Mouse (Mus musculus): ENCODE data around the gene Izumo4. TPM values are rescaled to one million over a fixed set of nuclear protein-coding genes. Genes with fewer than 3 reads are reported as not detected.

Gene Izumo4
- polyA plus RNA-seq, 1 experiment: 1.2 TPM

GRCm38 (mm10) chr10:80694159-80694938 lies 7.6 kb upstream of the Izumo4 start:
- Histone ChIP-seq H3K4me3 (replicated peaks) (no peak overlapping the region), H3K27me3 (ENCODE audit: control insufficient read depth) (no peaks in the 10 kb centered on the region), H3K9me3 (ENCODE audit: control insufficient read depth, low read length) (no peaks in the 10 kb centered on the region), H3K36me3 (ENCODE audit: control insufficient read depth) (peaks cover 92% of the 10 kb centered on the region), H3K4me1 (ENCODE audit: control insufficient read depth) (peaks cover 94% of the 10 kb centered on the region)
- TF ChIP-seq TAL1 (IDR thresholded peaks at IDR 0.05; ENCODE audit: low read length) (no peak), GATA1 (IDR thresholded peaks at IDR 0.05; ENCODE audit: low read length) (no peak)

GRCm38 (mm10) chr10:80695186-80695585 lies 6.8 kb upstream of the Izumo4 start:
- Histone ChIP-seq H3K36me3 (ENCODE audit: control insufficient read depth) (peaks cover 90% of the 10 kb centered on the region), H3K9me3 (ENCODE audit: control insufficient read depth, low read length) (no peaks in the 10 kb centered on the region), H3K4me1 (ENCODE audit: control insufficient read depth) (peaks cover 98% of the 10 kb centered on the region), H3K27me3 (ENCODE audit: control insufficient read depth) (no peaks in the 10 kb centered on the region), H3K4me3 (replicated peaks) (no peak overlapping the region)
- TF ChIP-seq GATA1 (IDR thresholded peaks at IDR 0.05; ENCODE audit: low read length) (no peak), TAL1 (IDR thresholded peaks at IDR 0.05; ENCODE audit: low read length) (no peak)

- Histone ChIP-seq H3K4me1 (ENCODE audit: control insufficient read depth) (peaks cover 98% of the 10 kb centered on the region), H3K9me3 (ENCODE audit: control insufficient read depth, low read length) (no peaks in the 10 kb centered on the region), H3K4me3 (replicated peaks) (no peak overlapping the region), H3K36me3 (ENCODE audit: control insufficient read depth) (peaks cover 82% of the 10 kb centered on the region), H3K27me3 (ENCODE audit: control insufficient read depth) (no peaks in the 10 kb centered on the region)
- TF ChIP-seq GATA1 (IDR thresholded peaks at IDR 0.05; ENCODE audit: low read length) (no peak), TAL1 (IDR thresholded peaks at IDR 0.05; ENCODE audit: low read length) (no peak)
Observed at GRCm38 (mm10) chr10:80695801-80696501, 6.0 kb upstream of the Izumo4 start.

GRCm38 (mm10) chr10:80696502-80697392 lies 5.2 kb upstream of the Izumo4 start:
- H3K4me3 ChIP-seq (replicated peaks): peak overlapping the region; percentile 21
- H3K4me1 ChIP-seq (ENCODE audit: control insufficient read depth): peaks cover 99% of the 10 kb centered on the region
- TF ChIP-seq GATA1 (IDR thresholded peaks at IDR 0.05; ENCODE audit: low read length) (no peak), TAL1 (IDR thresholded peaks at IDR 0.05; ENCODE audit: low read length) (no peak)
- H3K27me3 ChIP-seq (ENCODE audit: control insufficient read depth): no peaks in the 10 kb centered on the region
- H3K9me3 ChIP-seq (ENCODE audit: control insufficient read depth, low read length): no peaks in the 10 kb centered on the region
- peaks cover 74% of the 10 kb centered on the region for H3K36me3 ChIP-seq (ENCODE audit: control insufficient read depth)

- Histone ChIP-seq H3K27me3 (ENCODE audit: control insufficient read depth) (no peaks in the 10 kb centered on the region), H3K9me3 (ENCODE audit: control insufficient read depth, low read length) (no peaks in the 10 kb centered on the region), H3K36me3 (ENCODE audit: control insufficient read depth) (peaks cover 68% of the 10 kb centered on the region), H3K4me1 (ENCODE audit: control insufficient read depth) (peaks cover 99% of the 10 kb centered on the region), H3K4me3 (replicated peaks) (peak overlapping the region; percentile 58)
- TF ChIP-seq TAL1 (IDR thresholded peaks at IDR 0.05; ENCODE audit: low read length) (no peak), GATA1 (IDR thresholded peaks at IDR 0.05; ENCODE audit: low read length) (no peak)
Observed at GRCm38 (mm10) chr10:80697393-80697787, 4.6 kb upstream of the Izumo4 start.

- peaks cover 64% of the 10 kb centered on the region for H3K36me3 ChIP-seq (ENCODE audit: control insufficient read depth)
- peak overlapping the region; percentile 58 for H3K4me3 ChIP-seq (replicated peaks)
- H3K4me1 ChIP-seq (ENCODE audit: control insufficient read depth): peaks cover 99% of the 10 kb centered on the region
- no peaks in the 10 kb centered on the region for H3K27me3 ChIP-seq (ENCODE audit: control insufficient read depth)
- no peaks in the 10 kb centered on the region for H3K9me3 ChIP-seq (ENCODE audit: control insufficient read depth, low read length)
- TF ChIP-seq GATA1 (IDR thresholded peaks at IDR 0.05; ENCODE audit: low read length) (peak; percentile 96), TAL1 (IDR thresholded peaks at IDR 0.05; ENCODE audit: low read length) (peak; percentile 98)
Observed at GRCm38 (mm10) chr10:80697812-80698211, 4.2 kb upstream of the Izumo4 start.

GRCm38 (mm10) chr10:80698605-80699004 lies 3.4 kb upstream of the Izumo4 start:
- Histone ChIP-seq H3K4me3 (replicated peaks) (peak overlapping the region; percentile 58), H3K36me3 (ENCODE audit: control insufficient read depth) (peaks cover 57% of the 10 kb centered on the region), H3K4me1 (ENCODE audit: control insufficient read depth) (peaks cover 99% of the 10 kb centered on the region), H3K9me3 (ENCODE audit: control insufficient read depth, low read length) (no peaks in the 10 kb centered on the region), H3K27me3 (ENCODE audit: control insufficient read depth) (no peaks in the 10 kb centered on the region)
- no peak for TF ChIP-seq GATA1 (IDR thresholded peaks at IDR 0.05; ENCODE audit: low read length)
- TF ChIP-seq TAL1 (IDR thresholded peaks at IDR 0.05; ENCODE audit: low read length): no peak

GRCm38 (mm10) chr10:80700038-80700504 lies 1.9 kb upstream of the Izumo4 start:
- Histone ChIP-seq H3K27me3 (ENCODE audit: control insufficient read depth) (no peaks in the 10 kb centered on the region), H3K4me3 (replicated peaks) (peak overlapping the region; percentile 75), H3K36me3 (ENCODE audit: control insufficient read depth) (peaks cover 57% of the 10 kb centered on the region), H3K9me3 (ENCODE audit: control insufficient read depth, low read length) (no peaks in the 10 kb centered on the region), H3K4me1 (ENCODE audit: control insufficient read depth) (peaks cover 99% of the 10 kb centered on the region)
- no peak for TF ChIP-seq TAL1 (IDR thresholded peaks at IDR 0.05; ENCODE audit: low read length)
- TF ChIP-seq GATA1 (IDR thresholded peaks at IDR 0.05; ENCODE audit: low read length): no peak
